Mouse (Mus musculus) olfactory bulb, adult 2 months (tissue): Measurements from ENCODE around the gene Pigk.

ENCODE experiments used
- CTCF ChIP-seq: fragments of 200-500 bp; IDR thresholded peaks from 2 replicates; pipeline ENCODE4 v1.5.1; 2012; ENCODE audit warnings: low read depth, mild to moderate bottlenecking, low read length, moderate library complexity; ENCODE audit not compliant: insufficient read depth
- POLR2A ChIP-seq: fragments of 200-500 bp; IDR thresholded peaks from 2 replicates; pipeline ENCODE4 v1.6.1; 2012; ENCODE audit warnings: mild to moderate bottlenecking, low read depth, low read length, moderate library complexity; ENCODE audit not compliant: insufficient read depth

DNA sequence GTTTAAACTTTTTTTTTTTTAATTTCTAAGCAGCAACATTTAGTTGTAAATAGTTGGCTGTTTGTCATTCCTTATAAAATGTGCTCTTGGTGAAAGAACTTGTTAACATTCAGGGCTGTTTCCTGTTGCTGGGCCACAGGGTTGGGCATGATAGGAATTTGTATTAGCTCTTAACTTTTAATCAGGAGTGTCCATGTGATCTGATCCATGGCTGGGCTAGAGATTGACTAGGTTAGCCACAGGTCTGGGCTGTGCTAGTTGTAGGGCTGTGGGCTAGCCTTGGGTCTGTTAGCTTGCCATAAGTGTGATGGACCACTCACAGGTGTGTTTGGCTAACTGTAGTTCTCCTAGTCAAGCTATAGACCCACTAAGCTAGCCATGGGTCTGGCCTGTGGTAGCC, 130.0 kb downstream of the Pigk start:
- TF ChIP-seq POLR2A, result no peak
- TF ChIP-seq CTCF, result no peak
